Mouse (Mus musculus) midbrain, embryonic 15.5 days (tissue): Measurements from ENCODE around the gene Plxnb2. TPM values are rescaled to one million over a fixed set of nuclear protein-coding genes. Genes with fewer than 3 reads are reported as not detected.

Experiments
- ATAC-seq: fragments of 200-750 bp; cut with Nextera tagmentation; replicated peaks from 2 replicates; pipeline ENCODE4 v1.8.0; 2017; ENCODE audit warnings: moderate TSS enrichment
- H3K27ac ChIP-seq: fragments of 300-500 bp; sonication (generic); 2 replicates; pipeline ENCODE4 v1.5.1; 2015; ENCODE audit warnings: mild to moderate bottlenecking, inconsistent platforms
- H3K27me3 ChIP-seq: fragments of 300-500 bp; sonication (generic); replicated peaks from 2 replicates; pipeline ENCODE4 v1.6.1; 2015; ENCODE audit warnings: inconsistent platforms
- H3K36me3 ChIP-seq: fragments of 300-500 bp; sonication (generic); replicated peaks from 2 replicates; pipeline ENCODE4 v1.6.1; 2015; ENCODE audit warnings: inconsistent platforms
- H3K4me1 ChIP-seq: fragments of 300-500 bp; sonication (generic); 2 replicates; pipeline ENCODE4 v1.6.1; 2015; ENCODE audit warnings: inconsistent platforms
- H3K4me2 ChIP-seq: fragments of 300-500 bp; sonication (generic); 2 replicates; pipeline ENCODE4 v1.6.1; 2015; ENCODE audit warnings: inconsistent platforms, mild to moderate bottlenecking, moderate library complexity
- H3K4me3 ChIP-seq: fragments of 300-500 bp; sonication (generic); 2 replicates; pipeline ENCODE4 v1.5.1; 2015; ENCODE audit warnings: mild to moderate bottlenecking, inconsistent platforms
- H3K9ac ChIP-seq: fragments of 300-500 bp; sonication (generic); 2 replicates; pipeline ENCODE4 v1.6.1; 2015; ENCODE audit warnings: mild to moderate bottlenecking, inconsistent platforms
- H3K9me3 ChIP-seq: fragments of 300-500 bp; sonication (generic); 2 replicates; pipeline ENCODE4 v1.6.1; 2016; ENCODE audit warnings: inconsistent platforms
- WGBS: fragments of 180-500 bp; shearing (Covaris S2); methylation state at CpG from one replicate; pipeline ENCODE4 v1.1.7; 2015; ENCODE audit warnings: mixed read lengths; 5-methylcytosine and 5-hydroxymethylcytosine counted together
- polyA plus RNA-seq: library from polyadenylated mRNA; unstranded; fragments of >200 nt; fragmentation: Nextera tagmentation; extraction: Ambion mirVana; gene quantifications from 2 replicates; pipeline ENCODE4 v1.2.1, GENCODE M21; 2015

The Plxnb2 gene
- polyA plus RNA-seq, 1 experiment from 2014 or later, result 101 TPM

DNA sequence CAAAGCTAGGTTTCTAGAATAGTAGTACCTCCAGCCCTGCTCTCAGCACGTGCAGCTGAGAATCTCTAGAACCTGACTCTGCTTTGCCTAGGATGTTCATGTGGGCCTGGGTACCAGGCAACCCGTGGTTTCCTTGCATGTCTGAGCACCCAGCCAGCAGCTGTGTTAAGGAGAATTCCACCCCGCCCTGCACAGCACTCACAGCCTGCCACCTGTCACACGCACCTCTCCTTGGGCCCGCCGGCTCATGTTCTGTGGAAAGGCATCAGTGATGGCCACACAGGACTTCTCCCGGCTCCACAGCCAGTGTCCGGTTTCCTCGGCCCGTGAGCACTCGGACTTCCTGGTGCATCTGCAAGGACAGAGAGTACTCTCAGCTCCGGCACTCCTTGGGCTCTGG lies 15.1 kb downstream of the Plxnb2 start:
- Histone ChIP-seq H3K9ac (no peak overlapping the region), H3K27me3 (no peaks in the 10 kb centered on the region), H3K9me3 (no peaks in the 10 kb centered on the region), H3K4me1 (peaks cover 15% of the 10 kb centered on the region), H3K4me2 (no peak overlapping the region), H3K36me3 (peaks cover 69% of the 10 kb centered on the region), H3K27ac (no peak overlapping the region), H3K4me3 (no peak overlapping the region)
- WGBS, result 94% methylated on average over 12 of the region's 12 CpGs
- ATAC-seq, result no peak

DNA sequence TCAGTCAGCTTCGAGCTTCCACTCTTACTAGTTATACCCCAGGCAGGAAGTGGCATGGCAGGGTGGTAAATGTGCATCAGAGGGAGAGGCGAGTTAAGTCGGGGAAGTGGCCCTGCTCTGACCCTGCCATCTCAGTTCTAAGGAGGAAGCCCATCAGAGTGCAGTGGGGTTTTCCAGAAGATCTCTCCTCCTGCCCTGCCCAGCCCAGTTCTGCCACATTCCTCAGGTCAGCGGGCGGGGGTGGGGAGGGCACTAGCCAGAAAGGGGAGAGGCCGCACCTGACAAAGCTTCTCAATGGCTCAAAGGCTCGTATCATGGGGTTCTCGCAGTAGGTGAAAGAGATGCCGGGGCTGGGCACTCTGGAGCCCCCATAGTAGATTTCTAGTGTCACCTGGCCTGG lies 19.2 kb downstream of the Plxnb2 start:
- Histone ChIP-seq H3K36me3 (peaks cover 96% of the 10 kb centered on the region), H3K9ac (no peak overlapping the region), H3K4me2 (no peak overlapping the region), H3K4me3 (no peak overlapping the region), H3K27me3 (no peaks in the 10 kb centered on the region), H3K9me3 (no peaks in the 10 kb centered on the region), H3K4me1 (no peaks in the 10 kb centered on the region), H3K27ac (no peak overlapping the region)
- no peak for ATAC-seq
- 88% methylated on average over 9 of the region's 9 CpGs for WGBS

DNA sequence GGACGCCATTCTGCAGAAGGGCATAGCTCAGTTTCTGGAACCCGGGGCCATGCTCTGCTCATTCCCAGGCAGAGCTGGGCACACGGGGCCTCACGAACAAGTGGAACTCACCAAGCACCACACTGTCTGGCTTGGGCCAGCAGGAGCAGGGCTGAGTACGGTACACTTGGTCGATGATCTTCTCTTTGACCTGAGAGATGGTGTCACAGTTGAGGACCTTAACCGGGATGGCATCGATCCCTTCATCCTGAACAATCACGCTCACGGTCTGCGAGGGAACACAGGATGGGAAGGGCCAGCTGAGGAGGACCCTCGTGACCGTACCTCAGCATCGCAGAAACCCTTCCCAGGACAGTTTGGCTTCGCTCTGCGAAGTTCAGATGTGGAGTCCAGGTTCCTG lies 22.1 kb downstream of the Plxnb2 start:
- no peak for ATAC-seq
- H3K9me3 ChIP-seq, result no peaks in the 10 kb centered on the region
- peaks cover 92% of the 10 kb centered on the region for H3K36me3 ChIP-seq
- no peak overlapping the region for H3K4me2 ChIP-seq
- no peaks in the 10 kb centered on the region for H3K4me1 ChIP-seq
- no peak overlapping the region for H3K9ac ChIP-seq
- no peak overlapping the region for H3K27ac ChIP-seq
- H3K27me3 ChIP-seq, result no peaks in the 10 kb centered on the region
- WGBS, result 94% methylated on average over 16 of the region's 16 CpGs
- no peak overlapping the region for H3K4me3 ChIP-seq

DNA sequence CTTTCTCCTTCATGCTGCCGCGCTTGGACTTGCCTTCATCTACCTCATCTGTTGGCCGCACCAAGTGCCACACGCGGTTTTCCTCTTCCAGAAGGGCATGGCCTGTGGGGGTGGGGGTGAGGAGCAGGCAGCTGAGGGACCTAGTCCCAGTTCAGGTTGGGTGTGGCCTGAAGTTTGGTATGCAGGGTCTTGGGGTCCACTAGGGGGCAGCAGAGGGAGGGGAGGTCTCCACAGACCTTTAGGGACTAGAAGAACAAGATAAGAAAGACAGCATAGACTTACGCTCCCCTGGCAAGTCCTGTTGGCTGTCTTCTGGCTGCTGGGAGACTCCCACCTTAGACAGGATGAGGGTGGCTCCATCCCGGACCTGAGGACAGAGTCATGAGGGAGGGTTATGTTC lies 22.6 kb downstream of the Plxnb2 start:
- WGBS, result 68% methylated on average over 7 of the region's 7 CpGs
- no peak for ATAC-seq

DNA sequence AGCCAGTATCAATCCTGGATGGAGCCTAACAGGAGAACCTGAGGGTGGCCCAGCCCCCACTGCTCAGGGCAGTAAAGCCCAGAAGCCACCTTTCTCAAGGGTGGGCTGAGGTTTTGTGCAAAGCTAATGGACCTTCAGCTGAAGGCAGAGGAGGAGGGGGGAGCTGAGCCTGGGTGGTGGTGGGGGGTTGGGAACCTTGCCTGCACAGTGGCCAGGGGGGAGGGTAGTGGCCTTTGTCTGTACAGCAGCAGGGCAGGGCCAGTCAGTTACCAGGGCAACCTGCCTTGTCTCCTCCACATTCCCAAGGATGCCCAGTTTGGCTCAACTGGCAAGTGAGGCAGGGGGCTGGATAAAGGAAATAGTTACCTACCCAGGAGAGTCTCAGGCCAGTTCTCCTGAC lies 28.3 kb downstream of the Plxnb2 start:
- Histone ChIP-seq H3K9me3 (no peaks in the 10 kb centered on the region), H3K27ac (peak overlapping the region; percentile 48), H3K4me3 (no peak overlapping the region), H3K9ac (no peak overlapping the region), H3K36me3 (peaks cover 32% of the 10 kb centered on the region), H3K4me1 (peaks cover 32% of the 10 kb centered on the region), H3K27me3 (no peaks in the 10 kb centered on the region), H3K4me2 (no peak overlapping the region)
- ATAC-seq, result no peak

More for the DNA sequence above, 22.6 kb downstream of the Plxnb2 start:
- peaks cover 87% of the 10 kb centered on the region for H3K36me3 ChIP-seq
- H3K4me3 ChIP-seq, result no peak overlapping the region
- no peak overlapping the region for H3K9ac ChIP-seq
- no peaks in the 10 kb centered on the region for H3K4me1 ChIP-seq
- H3K9me3 ChIP-seq, result no peaks in the 10 kb centered on the region
- no peaks in the 10 kb centered on the region for H3K27me3 ChIP-seq
- H3K4me2 ChIP-seq, result no peak overlapping the region
- no peak overlapping the region for H3K27ac ChIP-seq

DNA sequence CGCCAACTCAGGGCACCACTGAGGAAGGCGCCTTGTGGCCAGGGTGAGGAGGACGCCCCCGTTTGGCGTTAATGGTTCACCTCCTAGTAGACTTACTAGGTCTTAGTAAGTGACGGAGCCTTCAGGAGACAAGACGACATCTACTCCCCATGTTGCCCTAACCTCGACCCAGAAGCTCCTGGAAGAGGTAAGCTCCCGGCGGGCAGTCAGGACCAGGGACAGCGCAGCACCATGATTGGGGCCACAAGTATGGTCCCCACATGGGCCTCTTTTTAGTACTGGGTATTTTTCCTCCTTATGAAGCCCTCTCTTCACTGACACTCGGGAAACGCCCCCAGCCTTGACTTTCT lies 30.6 kb downstream of the Plxnb2 start:
- peaks cover 9% of the 10 kb centered on the region for H3K36me3 ChIP-seq
- peak overlapping the region; percentile 71 for H3K4me2 ChIP-seq
- peak overlapping the region; percentile 89 for H3K4me3 ChIP-seq
- H3K4me1 ChIP-seq, result peaks cover 46% of the 10 kb centered on the region
- H3K27me3 ChIP-seq, result no peaks in the 10 kb centered on the region
- 2% methylated on average over 13 of the region's 13 CpGs for WGBS
- peak overlapping the region; percentile 93 for H3K9ac ChIP-seq
- peak overlapping the region; percentile 91 for H3K27ac ChIP-seq
- H3K9me3 ChIP-seq, result no peaks in the 10 kb centered on the region
- no peak for ATAC-seq

DNA sequence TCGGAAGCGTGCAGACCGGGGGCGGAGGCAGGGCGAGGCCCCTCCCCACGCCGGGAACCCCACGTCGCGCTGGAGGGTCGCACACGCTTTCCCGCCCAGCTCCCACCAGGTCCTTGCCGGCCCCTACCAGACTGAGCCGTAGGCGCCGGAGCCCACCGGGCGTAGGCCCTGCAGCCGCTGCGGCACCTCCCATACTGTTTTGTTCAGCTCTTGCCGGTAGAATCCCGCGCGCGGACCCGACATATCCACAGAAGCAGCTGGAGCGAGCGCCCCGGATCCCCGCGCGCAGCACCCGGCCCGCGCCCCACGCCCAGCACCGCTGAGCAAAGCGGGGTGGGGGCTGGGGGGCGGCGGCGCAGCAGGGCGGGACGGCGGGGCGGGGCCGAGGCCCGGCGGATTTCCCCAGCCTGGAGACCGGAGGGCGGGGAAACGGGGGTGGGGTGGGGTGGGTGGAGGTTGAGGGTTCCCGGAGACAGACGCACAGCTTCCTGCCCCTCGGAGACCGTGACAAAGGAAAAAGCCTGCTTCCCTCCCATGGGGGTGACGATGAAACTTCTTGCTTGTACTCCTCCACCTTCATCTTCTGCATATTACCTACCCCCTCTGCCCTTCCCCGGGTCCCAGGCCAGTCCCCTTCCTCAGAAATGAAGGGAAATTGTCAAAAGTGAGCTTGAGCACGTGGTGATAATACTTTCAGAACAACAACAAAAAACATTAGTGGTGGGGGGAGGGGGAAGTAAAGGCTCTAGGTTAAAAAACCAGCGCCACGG lies 31.1 kb downstream of the Plxnb2 start, which contains the start of gene Mapk11:
Gene Mapk11 (minus strand): TSS at position 358 of the 770 bp plus-strand sequence.
- Histone ChIP-seq H3K27ac (peak within 1 kb of the TSS; percentile 91), H3K36me3 (peaks cover 7% of the 10 kb centered on the region; the same call in 1 of the 2 replicates), H3K27me3 (no peaks in the 10 kb centered on the region), H3K4me2 (peak within 1 kb of the TSS; percentile 71), H3K9me3 (no peaks in the 10 kb centered on the region), H3K4me3 (peak within 1 kb of the TSS; percentile 89), H3K9ac (peak within 1 kb of the TSS; percentile 93), H3K4me1 (peaks cover 46% of the 10 kb centered on the region)
- ATAC-seq, result peak; percentile 66
- under 1% methylated on average over 54 of the region's 61 CpGs for WGBS

DNA sequence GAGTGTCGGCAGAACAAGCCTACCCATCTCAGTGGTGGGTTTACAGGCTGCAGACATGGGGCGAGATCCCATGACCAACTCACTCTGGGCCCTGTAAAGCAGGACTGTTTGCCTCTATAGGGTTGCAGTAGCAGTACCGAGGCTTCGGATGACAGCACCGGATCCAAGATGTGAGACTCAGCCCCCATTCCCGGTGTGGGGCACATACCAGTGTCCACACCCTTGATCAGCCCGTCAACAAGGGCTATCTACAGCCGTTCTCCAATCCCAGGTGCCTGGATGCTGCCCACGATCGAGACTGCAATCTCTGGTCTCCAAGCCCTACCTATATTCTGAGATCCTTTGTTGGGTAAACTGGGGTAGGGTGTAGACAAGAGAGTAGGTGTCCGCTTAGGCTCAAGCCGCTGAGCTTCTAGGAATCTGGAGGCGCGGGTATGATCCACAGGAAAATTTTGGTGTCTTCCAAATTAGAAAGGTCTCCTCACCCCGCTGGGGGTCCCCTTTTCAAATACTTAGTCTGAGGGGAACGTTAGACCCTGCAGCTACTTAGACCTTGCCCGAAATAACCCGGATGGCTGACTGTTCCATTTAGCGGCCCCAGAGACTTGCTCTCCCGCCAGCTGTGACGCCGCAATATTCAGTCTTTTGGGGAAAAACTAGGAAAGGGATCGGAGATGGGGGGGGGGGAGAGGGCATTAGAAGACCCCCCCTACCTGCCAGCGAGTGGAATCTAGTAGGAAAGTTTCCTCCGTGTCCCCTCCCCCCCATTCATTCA lies 31.9 kb downstream of the Plxnb2 start:
- peak; percentile 2; the same call in 1 of the 2 replicates for ATAC-seq
- Histone ChIP-seq H3K4me3 (peak overlapping the region; percentile 89), H3K9ac (peak overlapping the region; percentile 93), H3K9me3 (no peaks in the 10 kb centered on the region), H3K4me2 (peak overlapping the region; percentile 71), H3K36me3 (peaks cover 6% of the 10 kb centered on the region; the same call in 1 of the 2 replicates), H3K4me1 (peaks cover 46% of the 10 kb centered on the region), H3K27me3 (no peaks in the 10 kb centered on the region), H3K27ac (peak overlapping the region; percentile 91)
- 2% methylated on average over 25 of the region's 25 CpGs for WGBS

DNA sequence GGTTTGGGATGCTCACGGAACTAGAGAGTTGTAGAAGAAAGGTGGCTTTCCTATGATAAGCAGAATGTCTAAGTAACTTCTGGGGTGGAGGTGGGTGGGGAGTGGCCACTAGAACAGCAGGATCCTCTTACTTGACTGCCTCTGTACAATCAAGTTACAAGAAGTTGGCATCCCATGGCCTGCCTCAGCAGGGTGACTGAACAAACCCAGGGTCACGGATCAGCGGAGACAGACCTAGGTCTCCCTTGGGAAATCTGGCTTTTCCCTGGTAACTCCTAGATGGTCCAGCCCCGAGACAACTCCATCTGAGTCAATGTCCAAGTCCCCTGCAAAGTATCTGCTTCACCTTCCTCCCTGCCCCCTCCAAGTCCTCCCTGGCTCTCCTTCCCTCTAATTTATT lies 32.7 kb downstream of the Plxnb2 start:
- Histone ChIP-seq H3K27me3 (no peaks in the 10 kb centered on the region), H3K9me3 (no peaks in the 10 kb centered on the region), H3K9ac (peak overlapping the region; percentile 93), H3K36me3 (0 out of 2 replicates have a peak, but pooled peaks cover 4% of the 10 kb centered on the region), H3K27ac (0 out of 2 replicates have a peak overlapping the region, but pooled peaks have one; percentile 91), H3K4me1 (peaks cover 46% of the 10 kb centered on the region), H3K4me3 (peak overlapping the region; percentile 89), H3K4me2 (peak overlapping the region; percentile 71)
- no peak for ATAC-seq
- WGBS, result 37% methylated on average over 4 of the region's 4 CpGs

DNA sequence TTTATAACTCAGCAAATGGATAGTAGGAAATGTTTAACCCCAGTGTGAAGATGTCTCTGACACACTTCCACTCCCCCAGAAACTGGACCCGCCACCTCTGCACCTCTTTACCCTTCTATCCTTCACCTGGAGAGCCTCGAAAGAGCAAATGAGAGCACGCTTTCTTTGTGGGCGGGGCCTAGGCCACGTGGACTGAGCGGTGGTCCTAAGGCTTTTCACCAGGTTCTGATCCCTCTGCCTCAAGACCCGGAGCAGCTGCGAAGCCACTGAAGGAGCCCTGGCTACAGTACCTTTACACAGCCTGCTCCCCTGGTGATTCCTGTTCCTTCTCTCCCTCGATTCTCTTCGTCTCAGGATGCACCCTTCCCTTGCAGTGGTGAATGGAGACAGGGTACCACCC lies 33.1 kb downstream of the Plxnb2 start:
- Histone ChIP-seq H3K9ac (peak overlapping the region; percentile 93; the same call in 1 of the 2 replicates), H3K4me3 (peak overlapping the region; percentile 89), H3K36me3 (0 out of 2 replicates have a peak, but pooled peaks cover 4% of the 10 kb centered on the region), H3K4me1 (peaks cover 44% of the 10 kb centered on the region), H3K9me3 (no peaks in the 10 kb centered on the region), H3K27ac (peak overlapping the region; percentile 84), H3K4me2 (peak overlapping the region; percentile 71), H3K27me3 (no peaks in the 10 kb centered on the region)
- no peak for ATAC-seq
- 14% methylated on average over 10 of the region's 10 CpGs for WGBS

DNA sequence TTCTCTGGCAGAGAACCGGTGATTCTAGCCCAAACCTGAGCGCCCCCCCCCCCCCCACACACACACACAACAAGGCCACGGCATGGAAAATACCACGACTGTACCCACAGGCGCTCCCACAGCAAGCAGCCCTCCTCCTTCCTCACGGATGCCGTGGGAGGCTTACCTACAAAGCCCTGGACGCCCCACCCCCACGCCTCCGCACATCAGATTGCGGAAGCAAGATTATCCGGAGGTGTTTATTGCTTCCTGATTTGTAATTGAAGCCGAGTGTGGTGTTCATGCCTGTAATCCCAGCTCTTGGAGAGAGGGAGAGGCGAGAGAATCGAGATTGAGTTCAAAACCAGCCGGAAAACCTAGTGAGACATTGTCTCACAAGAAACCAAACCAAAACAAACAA lies 33.6 kb downstream of the Plxnb2 start:
- Histone ChIP-seq H3K9me3 (no peaks in the 10 kb centered on the region), H3K9ac (peak overlapping the region; percentile 64), H3K4me1 (peaks cover 40% of the 10 kb centered on the region), H3K4me3 (peak overlapping the region; percentile 89), H3K36me3 (0 out of 2 replicates have a peak, but pooled peaks cover 4% of the 10 kb centered on the region), H3K27ac (peak overlapping the region; percentile 84), H3K4me2 (peak overlapping the region; percentile 71), H3K27me3 (no peaks in the 10 kb centered on the region)
- ATAC-seq, result peak; percentile 7; the same call in 1 of the 2 replicates
- 6% methylated on average over 16 of the region's 16 CpGs for WGBS

DNA sequence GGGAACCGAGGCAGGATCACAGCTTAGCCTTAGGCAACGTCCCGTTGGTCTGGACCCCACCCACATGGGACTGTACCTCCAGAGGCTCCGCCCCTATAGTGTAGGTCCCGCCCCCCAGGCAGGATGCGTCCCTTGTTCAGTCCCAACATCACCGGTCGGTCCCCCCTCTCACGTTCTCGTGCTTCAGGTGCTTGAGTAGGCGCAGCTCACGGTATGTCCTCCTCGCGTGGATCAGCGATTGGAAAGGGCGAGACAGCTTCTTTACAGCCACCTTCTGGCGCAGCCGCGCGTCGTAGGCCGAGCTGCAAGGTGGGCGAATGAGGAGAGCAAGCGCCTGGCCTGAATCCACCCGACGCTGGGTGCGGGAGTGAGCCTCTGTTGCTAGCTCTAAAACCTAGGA lies 34.1 kb downstream of the Plxnb2 start:
- Histone ChIP-seq H3K4me1 (peaks cover 40% of the 10 kb centered on the region), H3K4me2 (peak overlapping the region; percentile 71), H3K36me3 (0 out of 2 replicates have a peak, but pooled peaks cover 4% of the 10 kb centered on the region), H3K9me3 (no peaks in the 10 kb centered on the region), H3K27ac (peak overlapping the region; percentile 84), H3K4me3 (peak overlapping the region; percentile 89), H3K27me3 (no peaks in the 10 kb centered on the region), H3K9ac (peak overlapping the region; percentile 64)
- 6% methylated on average over 27 of the region's 27 CpGs for WGBS
- peak; percentile 45 for ATAC-seq
